Mouse (Mus musculus) C2C12 (cell line): ENCODE data around the gene Maf.

ENCODE experiments used
- MAX ChIP-seq: IDR thresholded peaks from one replicate; pipeline ENCODE4 v1.6.1; 2011; ENCODE audit warnings: mild to moderate bottlenecking, control low read depth
- MYOD1 ChIP-seq: IDR thresholded peaks from one replicate; pipeline ENCODE4 v1.6.1; 2011; ENCODE audit warnings: low read depth; ENCODE audit not compliant: control insufficient read depth, insufficient read length

DNA sequence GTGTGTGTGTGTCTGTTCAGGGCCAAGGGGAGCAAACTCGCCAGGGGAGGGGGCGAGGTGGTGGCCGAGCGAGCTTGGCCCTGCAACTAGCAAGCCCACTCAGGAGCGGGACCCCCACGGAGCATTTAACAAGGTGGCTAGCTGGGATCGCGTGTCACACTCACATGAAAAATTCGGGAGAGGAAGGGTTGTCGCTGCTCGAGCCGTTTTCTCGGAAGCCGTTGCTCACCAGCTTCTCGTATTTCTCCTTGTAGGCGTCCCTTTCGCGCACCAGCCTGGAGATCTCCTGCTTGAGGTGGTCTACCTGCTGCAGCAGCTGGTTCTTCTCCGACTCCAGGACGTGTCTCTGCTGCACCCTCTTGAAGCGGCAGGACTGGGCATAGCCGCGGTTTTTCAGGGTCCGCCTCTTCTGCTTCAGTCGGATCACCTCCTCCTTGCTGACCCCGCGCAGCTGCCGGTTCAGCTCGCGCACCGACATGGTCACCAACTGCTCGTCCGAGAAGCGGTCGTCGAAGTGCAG lies 1.9 kb downstream of the Maf start:
- TF ChIP-seq MAX, result no peak
- TF ChIP-seq MYOD1, result no peak
